Mouse (Mus musculus) CH12.LX (cell line): ENCODE measurements around the gene Prss40.
"Not testable (repeated sequence)": the region's sequence is repeated elsewhere in the genome, so short reads cannot be mapped to it uniquely, and the experiment has no call there.

Source experiments
- CHD1 ChIP-seq: IDR thresholded peaks from 2 replicates; pipeline ENCODE4 v1.6.1; 2012; ENCODE audit warnings: low read depth, low read length, improper control_type of control experiment, inconsistent platforms
- CTCF ChIP-seq, 2 experiments: IDR thresholded peaks in 1 of 2; conservative IDR thresholded peaks in 1 of 2; 2 replicates each; pipeline ENCODE4 v1.5.1; 2011 to 2012; ENCODE audit warnings: low read depth in 2 of 2, low read length in 2 of 2, improper control_type of control experiment in 1 of 2, inconsistent platforms in 1 of 2, mild to moderate bottlenecking in 1 of 2, moderate library complexity in 1 of 2
- GABPA ChIP-seq: IDR thresholded peaks from 2 replicates; pipeline ENCODE4 v1.6.1; 2012; ENCODE audit warnings: low read depth, low read length, improper control_type of control experiment, inconsistent platforms; ENCODE audit not compliant: insufficient replicate concordance
- KAT2A ChIP-seq: IDR thresholded peaks from 2 replicates; pipeline ENCODE4 v1.6.1; 2012; ENCODE audit warnings: low read length, improper control_type of control experiment, inconsistent platforms; ENCODE audit not compliant: insufficient replicate concordance
- NRF1 ChIP-seq: IDR thresholded peaks from 2 replicates; pipeline ENCODE4 v1.6.1; 2014; ENCODE audit warnings: low read depth, mild to moderate bottlenecking, inconsistent platforms, low read length, improper control_type of control experiment, moderate library complexity
- POLR2A ChIP-seq: IDR thresholded peaks from 2 replicates; pipeline ENCODE4 v1.6.1; 2011; ENCODE audit warnings: low read depth, mild to moderate bottlenecking, improper control_type of control experiment, low read length
- RCOR1 ChIP-seq: conservative IDR thresholded peaks from 2 replicates; pipeline ENCODE4 v1.6.1; 2012; ENCODE audit warnings: low read depth, mild to moderate bottlenecking, inconsistent platforms, low read length, improper control_type of control experiment
- TBP ChIP-seq: conservative IDR thresholded peaks from 2 replicates; pipeline ENCODE4 v1.6.1; 2011; ENCODE audit warnings: low read depth, low read length, improper control_type of control experiment
- USF2 ChIP-seq: conservative IDR thresholded peaks from 2 replicates; pipeline ENCODE4 v1.6.1; 2011; ENCODE audit warnings: low read depth, low read length, improper control_type of control experiment
- ZKSCAN1 ChIP-seq: IDR thresholded peaks from 2 replicates; pipeline ENCODE4 v1.6.1; 2012; ENCODE audit warnings: low read depth, inconsistent platforms, low read length, improper control_type of control experiment, borderline replicate concordance
- ZNF384 ChIP-seq: IDR thresholded peaks from 2 replicates; pipeline ENCODE4 v1.6.1; 2012; ENCODE audit warnings: low read depth, low read length, improper control_type of control experiment, inconsistent platforms

GRCm38 (mm10) chr1:34535043-34535698 is 25.6 kb downstream of the Prss40 start, which contains the start of gene Cfc1:
- not testable (repeated sequence) for TF ChIP-seq USF2; GABPA; ZKSCAN1; POLR2A; CTCF (conservative IDR thresholded peaks at IDR 0.05 in 1 of 2, IDR thresholded peaks at IDR 0.05 in 1 of 2; ENCODE audit: low read depth in 2 of 2, low read length in 2 of 2); CHD1; RCOR1; ZNF384; NRF1; TBP; KAT2A
